ENCODE assay signal across 8 mouse cellular contexts in genomic region chr10:117418668-117419237, GRCm38 (mm10). TPM values are rescaled to one million over a fixed set of nuclear protein-coding genes. Genes with fewer than 3 reads are reported as not detected.
DNase-seq lines count a peak whose midpoint lies in the region; ATAC-seq lines count a peak whose summit lies in the region.

No protein-coding gene starts in this region.

- no peaks in the 10 kb centered on the region for H3K9me3 ChIP-seq in heart, embryonic 15.5 days (replicated peaks)
- no peaks in the 10 kb centered on the region for H3K9me3 ChIP-seq in hindbrain, embryonic 13.5 days

- peak overlapping the region; percentile 73 for H3K4me2 ChIP-seq in heart, embryonic 15.5 days
- peak overlapping the region; percentile 57 for H3K4me2 ChIP-seq in hindbrain, embryonic 13.5 days

- H3K36me3 ChIP-seq in heart, embryonic 15.5 days: no peaks in the 10 kb centered on the region
- H3K36me3 ChIP-seq in hindbrain, embryonic 13.5 days: no peaks in the 10 kb centered on the region

- intact Hi-C loops in heart, postnatal 10 days (cut with DNase I): no loop called here

- no peak for DNase-seq in heart, postnatal 10 days
- no peak for DNase-seq in urinary bladder, adult 18-20 months (ENCODE audit: low spot score in 2 of 2)
- no peak for DNase-seq in frontal cortex, postnatal 10 days (ENCODE audit: low spot score in 2 of 2)
- no peak for DNase-seq in testis, postnatal 10 days (ENCODE audit: low spot score)

- WGBS in heart, embryonic 15.5 days: 34% methylated on average over 24 of the region's 24 CpGs
- 51% methylated on average over 24 of the region's 24 CpGs for WGBS in hindbrain, embryonic 13.5 days

- H3K4me3 ChIP-seq in heart, embryonic 15.5 days: peak overlapping the region; percentile 37
- peak overlapping the region; percentile 28 for H3K4me3 ChIP-seq in hindbrain, embryonic 13.5 days

- H3K9ac ChIP-seq in heart, embryonic 15.5 days: no peak overlapping the region
- peak overlapping the region; percentile 35; the same call in 1 of the 2 replicates for H3K9ac ChIP-seq in hindbrain, embryonic 13.5 days

- H3K27ac ChIP-seq in heart, embryonic 15.5 days: no peak overlapping the region
- H3K27ac ChIP-seq in hindbrain, embryonic 13.5 days: peak overlapping the region; percentile 72; the same call in 1 of the 2 replicates

- no peak; the same call in 1 of the 2 replicates for ATAC-seq in heart, embryonic 15.5 days (replicated peaks; ENCODE audit: insufficient number of reproducible peaks, insufficient read depth, low FRiP score, low read depth)
- ATAC-seq in activated CD4-positive, CD25-positive, alpha-beta regulatory T cell, adult 4 months: peak; percentile 21
- ATAC-seq in hindbrain, embryonic 13.5 days (ENCODE audit: low FRiP score): peak; percentile 30; the same call in 1 of the 2 replicates
- ATAC-seq in megakaryocyte-erythroid progenitor cell, adult 5-6 weeks (replicated peaks; ENCODE audit: low FRiP score, low TSS enrichment, poor library complexity, severe bottlenecking): peak; percentile 41; the same call in 1 of the 2 replicates

- H3K4me1 ChIP-seq in heart, embryonic 15.5 days (replicated peaks): peaks cover 14% of the 10 kb centered on the region
- H3K4me1 ChIP-seq in hindbrain, embryonic 13.5 days (replicated peaks): peaks cover 28% of the 10 kb centered on the region

- no peaks in the 10 kb centered on the region for H3K27me3 ChIP-seq in heart, embryonic 15.5 days
- H3K27me3 ChIP-seq in hindbrain, embryonic 13.5 days: 0 out of 2 replicates have a peak, but pooled peaks cover 4% of the 10 kb centered on the region

RNA-seq across cellular contexts. Expression of gene Cpsf6, which starts 38.9 kb away (rescaled TPM):
- 78.5 and 85.9 TPM in 2 replicates for polyA plus RNA-seq in heart, embryonic 15.5 days (2015; fragmentation: Nextera tagmentation; extraction: Ambion mirVana)
- 10 to 100 TPM; 55.7 to 61.6 TPM for total RNA-seq in heart, postnatal 10 days (2021)
- 100 to 1,000 TPM; 109 to 110 TPM for polyA plus RNA-seq in activated CD4-positive, CD25-positive, alpha-beta regulatory T cell, adult 4 months (2017; shearing (Covaris generic))
- 177 and 179 TPM in 2 replicates for polyA plus RNA-seq in hindbrain, embryonic 13.5 days (2015; fragmentation: Nextera tagmentation; extraction: Ambion mirVana)
- total RNA-seq in megakaryocyte-erythroid progenitor cell, adult 5-6 weeks (2014; fragmentation: Nextera tagmentation): 132 and 163 TPM in 2 replicates
- total RNA-seq in megakaryocyte-erythroid progenitor cell, adult 5-6 weeks (2017): 142 and 153 TPM in 2 replicates
